Mouse (Mus musculus): Measurements from ENCODE around the gene Mlkl.

GRCm38 (mm10) chr8:111359936-111360335 is 22.0 kb upstream of the Mlkl start:
- no peak for TF ChIP-seq CTCF (IDR thresholded peaks at IDR 0.05; ENCODE audit: borderline replicate concordance, insufficient read depth, low read depth, low read length)
- TF ChIP-seq POLR2A (IDR thresholded peaks at IDR 0.05; ENCODE audit: borderline replicate concordance, insufficient read depth, low read length) = no peak

Measured in cerebellum, adult 2 months (tissue).